Mouse (Mus musculus): ENCODE data around the gene Selenbp1.
"Not testable (repeated sequence)": the region's sequence is repeated elsewhere in the genome, so short reads cannot be mapped to it uniquely, and the experiment has no call there.

Gene Selenbp1

DNA sequence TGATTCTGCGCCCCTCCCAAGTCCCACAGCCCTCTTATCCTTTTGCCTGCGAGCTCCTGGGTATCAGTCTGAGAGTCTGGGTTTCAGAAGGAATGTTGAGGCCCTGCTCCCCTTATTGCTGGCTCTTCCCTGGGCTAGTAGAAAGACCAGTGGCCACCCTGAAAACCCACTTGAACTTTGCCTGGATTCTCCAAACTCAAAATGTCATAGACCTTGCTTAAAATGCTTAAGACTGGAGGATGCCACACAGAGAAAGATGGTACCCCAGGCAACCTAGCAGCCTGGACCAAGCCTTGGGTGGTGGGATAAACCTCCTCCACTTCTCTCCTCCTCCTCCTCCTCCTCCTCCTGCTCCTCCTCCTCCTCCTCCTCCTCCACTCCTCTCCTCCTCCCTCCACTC is 748 bp downstream of the Selenbp1 start:
- not testable (repeated sequence) for DNase-seq

DNA sequence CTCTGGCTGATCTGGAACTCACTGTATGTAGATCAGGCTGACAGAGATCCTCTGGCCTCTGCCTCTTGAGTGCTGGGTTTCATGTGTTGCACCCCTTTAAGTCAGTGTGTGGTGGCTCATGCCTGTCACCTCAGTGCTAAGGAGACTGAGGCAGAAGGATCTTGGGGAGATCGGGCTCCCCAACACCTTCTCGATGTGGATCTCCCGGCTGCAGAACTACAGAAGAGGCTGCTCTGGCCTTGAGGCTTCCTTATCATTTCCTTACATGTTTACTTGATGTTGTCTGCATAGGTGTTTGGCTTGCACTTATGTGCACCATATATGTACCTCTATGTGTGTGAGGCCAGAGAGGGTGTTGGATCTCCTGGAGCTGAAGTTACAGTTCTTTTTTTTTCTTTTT is 1.7 kb downstream of the Selenbp1 start:
- not testable (repeated sequence) for DNase-seq

DNA sequence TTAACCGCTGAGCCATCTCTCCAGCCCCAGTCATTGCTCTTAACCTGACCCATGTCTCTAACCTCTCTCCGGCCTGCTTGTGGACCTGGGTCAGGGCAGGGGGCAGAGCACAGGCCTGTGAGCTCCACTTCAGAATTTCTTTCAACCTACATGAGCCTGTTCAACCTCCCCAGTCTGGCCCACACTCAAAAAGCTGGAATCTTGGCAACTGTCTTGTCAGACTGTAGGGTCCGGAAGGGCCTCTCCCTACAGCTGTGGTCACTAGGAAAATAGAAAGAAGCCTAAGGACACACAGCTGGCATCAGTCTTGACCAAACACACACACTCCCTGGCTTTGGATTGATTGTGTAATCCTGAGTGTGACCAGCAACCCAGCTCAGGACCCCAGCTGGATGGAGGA is 2.5 kb downstream of the Selenbp1 start:
- peak; percentile 69 for DNase-seq

DNA sequence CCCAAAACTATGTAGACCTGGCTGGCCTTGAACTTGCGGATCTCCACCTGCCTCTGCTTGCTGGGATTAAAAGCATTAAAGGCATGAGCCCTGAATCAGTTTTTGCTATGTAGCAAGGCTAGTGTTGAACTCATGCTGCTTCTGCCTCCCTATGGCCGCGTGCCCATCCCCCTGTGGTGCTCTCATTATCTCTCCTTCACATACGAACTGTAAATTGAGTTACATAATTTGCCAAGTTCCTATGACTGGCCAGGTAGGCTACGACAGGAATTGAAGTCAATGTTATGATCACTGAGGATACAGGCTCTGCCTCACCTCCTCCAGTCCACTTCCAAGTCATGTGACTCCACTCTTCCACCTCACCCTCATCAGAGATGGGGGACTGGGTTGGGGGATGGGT is 3.3 kb downstream of the Selenbp1 start:
- DNase-seq, result not testable (repeated sequence)

DNA sequence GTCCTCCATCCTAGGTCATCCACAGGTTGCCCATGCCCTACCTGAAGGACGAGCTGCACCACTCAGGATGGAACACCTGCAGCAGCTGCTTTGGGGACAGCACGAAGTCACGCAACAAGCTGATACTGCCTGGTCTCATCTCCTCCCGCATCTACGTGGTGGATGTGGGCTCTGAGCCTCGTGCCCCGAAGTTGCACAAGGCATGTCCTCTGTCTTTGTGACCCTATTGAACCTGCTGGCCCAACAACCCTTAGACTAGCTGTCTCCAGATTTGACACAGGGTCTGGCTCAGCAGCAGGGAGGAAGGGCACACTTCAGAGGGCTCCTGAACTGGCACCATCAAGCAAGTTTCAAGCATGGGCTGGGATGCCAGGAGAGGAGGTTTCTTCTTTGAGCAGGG is 4.3 kb downstream of the Selenbp1 start:
- DNase-seq, result not testable (repeated sequence)

DNA sequence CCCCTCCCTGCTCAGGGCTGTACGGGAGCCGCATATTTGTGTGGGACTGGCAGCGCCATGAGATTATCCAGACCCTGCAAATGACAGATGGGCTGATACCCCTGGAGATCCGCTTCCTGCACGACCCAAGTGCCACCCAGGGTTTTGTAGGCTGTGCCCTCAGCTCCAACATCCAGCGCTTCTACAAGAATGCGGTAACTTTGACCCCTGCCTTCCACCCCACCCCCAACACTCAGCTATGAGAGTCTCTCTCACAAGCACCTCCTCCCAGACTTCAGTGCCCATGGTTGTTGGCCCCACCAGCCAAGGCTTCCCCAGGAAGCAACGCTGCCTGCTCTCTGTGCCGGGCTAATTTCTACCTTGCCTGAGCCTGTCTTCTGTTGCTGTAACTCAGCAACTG is 7.2 kb downstream of the Selenbp1 start:
- DNase-seq, result peak; percentile 47

DNA sequence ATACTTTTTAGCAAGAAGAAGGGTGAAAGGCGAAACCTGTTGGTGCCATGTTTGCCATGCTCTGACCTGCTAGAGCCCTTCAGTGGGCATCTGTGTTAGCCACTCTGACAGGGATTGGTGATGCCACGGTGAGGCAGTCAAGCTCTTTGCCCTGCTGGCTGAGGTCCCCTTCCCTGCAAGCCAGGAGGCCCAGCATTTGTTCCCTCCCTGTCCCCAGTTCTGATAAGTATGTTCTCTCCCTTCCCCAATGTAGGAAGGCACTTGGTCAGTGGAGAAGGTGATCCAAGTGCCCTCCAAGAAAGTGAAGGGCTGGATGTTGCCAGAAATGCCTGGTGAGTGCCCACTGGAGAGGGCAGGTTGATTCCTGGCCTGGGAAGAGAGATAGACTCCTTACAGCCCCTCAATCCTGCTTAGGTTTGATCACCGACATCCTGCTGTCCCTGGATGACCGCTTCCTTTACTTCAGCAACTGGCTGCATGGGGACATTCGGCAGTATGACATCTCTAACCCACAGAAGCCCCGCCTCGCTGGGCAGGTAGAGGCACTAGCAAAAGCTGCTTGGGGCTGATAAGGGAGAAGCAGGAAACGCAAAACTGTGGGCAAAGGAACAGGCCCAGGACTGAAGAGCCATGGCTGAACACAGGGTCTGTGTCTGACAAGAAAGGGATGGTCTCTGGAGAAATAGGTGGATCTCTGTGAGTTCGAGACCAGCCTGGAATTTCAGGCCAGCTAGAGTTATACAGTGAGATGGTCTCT is 9.5 kb downstream of the Selenbp1 start:
- not testable (repeated sequence) for DNase-seq

DNA sequence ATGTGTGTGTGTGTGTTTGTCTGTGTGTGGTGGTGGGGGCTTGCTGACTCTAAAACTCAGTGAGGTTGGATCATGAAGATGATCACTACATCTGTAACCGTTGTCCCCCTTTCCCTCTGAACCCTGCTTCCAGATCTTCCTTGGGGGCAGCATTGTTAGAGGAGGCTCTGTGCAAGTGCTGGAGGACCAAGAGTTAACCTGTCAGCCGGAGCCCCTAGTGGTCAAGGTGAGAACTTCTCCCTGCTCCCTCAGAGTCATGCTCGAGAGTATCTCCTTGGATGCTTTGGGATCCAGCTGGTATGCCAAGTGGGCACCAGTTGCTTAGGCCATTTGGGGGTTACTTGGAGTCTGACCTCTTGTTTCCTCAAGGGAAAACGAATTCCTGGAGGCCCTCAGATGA is 10.8 kb downstream of the Selenbp1 start:
- peak; percentile 39 for DNase-seq

DNA sequence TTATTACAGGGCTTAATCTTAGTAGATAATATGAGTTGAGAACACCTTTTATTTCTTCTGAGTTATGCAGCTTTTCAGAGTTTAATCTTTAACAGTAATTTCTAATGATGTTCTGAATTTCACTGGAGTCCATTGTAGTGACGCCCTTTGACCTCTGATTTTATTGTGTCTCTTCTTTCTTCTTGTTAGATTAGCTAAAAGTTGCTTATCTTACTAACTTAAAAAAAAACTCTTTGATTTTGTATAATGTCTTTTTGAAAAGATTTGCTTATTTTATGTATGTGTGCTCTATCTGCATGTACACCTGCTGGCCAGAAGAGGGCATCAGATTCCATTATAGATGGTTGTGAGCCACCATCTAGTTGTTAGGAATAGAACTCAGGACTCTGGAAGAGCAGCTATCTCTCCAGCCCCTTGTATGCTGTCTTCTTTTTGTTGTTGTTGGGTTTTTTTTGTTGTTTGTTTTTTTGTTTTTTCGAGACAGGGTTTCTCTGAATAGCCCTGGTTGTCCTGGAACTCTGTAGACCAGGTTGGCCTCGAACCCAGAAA is 15.3 kb downstream of the Selenbp1 start:
- DNase-seq, result no peak

DNA sequence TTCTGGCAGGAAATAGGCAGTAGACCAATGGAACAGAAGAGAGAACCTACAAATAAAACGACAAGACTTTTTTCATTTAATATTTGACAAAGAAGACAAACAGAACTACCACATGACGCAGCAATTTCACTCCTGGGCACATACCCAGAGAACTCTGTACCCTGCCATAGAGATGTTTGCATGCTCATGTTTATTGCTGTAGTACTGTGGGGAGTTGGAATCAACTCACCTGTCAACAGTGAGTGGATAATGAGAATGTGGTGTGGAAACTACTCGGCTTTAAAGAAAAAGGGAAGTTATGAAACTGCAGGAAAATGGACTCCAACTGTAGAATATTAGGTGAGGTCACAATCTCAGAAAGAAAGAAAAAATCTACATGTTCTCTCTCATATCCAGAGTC is 16.8 kb downstream of the Selenbp1 start:
- peak; percentile 55 for DNase-seq

DNA sequence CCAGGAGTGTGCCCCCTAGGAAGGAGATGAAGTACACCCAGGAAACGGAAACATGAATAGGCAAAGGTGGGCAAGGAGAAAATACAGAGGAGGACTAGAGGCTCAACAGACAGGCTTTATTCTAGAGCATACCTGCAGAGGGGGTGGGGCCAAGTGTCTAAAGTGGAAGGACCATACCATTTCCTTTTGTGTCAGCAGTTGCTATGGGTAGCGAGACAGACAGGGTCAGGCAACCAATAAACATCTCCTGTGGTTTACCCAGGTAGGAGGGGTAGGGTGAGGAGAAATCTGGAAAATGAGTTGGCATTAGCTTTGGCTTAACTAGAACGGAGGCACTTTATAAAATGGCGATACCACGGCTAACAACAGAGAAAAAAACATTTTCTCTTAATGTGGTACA is 19.9 kb downstream of the Selenbp1 start:
- peak; percentile 43 for DNase-seq

DNA sequence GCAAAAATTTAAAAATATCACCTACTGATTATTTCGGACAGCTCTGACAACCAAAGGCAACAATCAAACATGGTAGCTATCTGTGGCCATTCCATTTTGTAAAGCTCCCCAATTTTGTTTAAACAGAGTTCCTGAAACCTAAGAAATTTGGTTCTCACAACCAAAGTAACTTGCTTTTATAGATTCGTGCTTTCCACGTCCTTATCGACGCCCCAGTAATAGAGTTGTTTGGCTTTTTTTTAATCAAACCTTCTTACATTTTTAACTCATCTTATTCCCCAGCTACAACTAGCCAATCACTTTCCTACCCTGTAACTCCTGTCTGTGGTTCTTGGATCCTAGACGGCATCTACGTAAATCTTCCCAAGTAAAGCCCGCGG is 20.5 kb downstream of the Selenbp1 start:
- no peak for DNase-seq

DNA sequence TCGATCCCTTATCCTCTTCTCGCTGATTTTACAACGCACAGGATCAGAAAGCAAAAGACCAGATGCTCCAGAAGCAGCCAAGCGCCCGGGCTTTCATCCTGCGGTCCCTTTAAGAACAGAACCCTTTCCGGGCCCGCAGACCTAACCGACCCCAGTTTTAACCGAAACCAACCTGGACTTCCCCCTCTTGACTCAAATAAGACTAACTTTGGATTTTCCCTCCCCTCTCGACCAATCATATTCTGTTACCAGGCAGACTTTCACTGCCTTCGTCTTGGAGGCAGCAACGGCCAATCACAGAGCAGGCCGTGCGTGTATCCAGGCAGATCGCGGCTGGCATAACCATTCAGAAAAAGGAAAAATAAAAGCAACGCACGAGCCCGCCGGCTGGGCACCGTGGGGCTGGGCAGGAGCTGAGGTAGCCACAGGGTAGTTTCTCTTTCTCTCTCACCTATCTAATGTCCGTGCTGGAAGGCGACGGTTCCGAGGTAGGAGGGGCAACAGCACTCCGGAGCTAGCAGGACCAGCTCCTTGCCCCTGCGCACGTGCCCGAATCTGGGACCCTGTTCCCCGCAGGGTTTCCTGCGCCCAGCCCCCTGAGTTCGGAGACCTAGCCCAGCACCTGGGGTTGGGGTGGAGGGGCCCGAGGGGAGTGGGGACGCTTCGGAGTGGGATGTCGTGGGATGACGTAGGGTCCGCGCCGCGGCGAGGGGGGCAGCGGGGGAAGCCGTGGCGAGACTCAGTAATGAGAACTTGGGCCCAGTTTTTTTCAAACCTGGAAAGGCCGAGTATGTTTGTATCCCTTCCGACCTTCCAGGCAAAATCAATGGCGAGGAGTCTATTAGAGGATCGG is 21.1 kb downstream of the Selenbp1 start, which contains the start of gene Rfx5:
TSS of gene Rfx5 (plus strand) at position 312 of the 853 bp plus-strand sequence.
- DNase-seq, result peak; percentile 90

DNA sequence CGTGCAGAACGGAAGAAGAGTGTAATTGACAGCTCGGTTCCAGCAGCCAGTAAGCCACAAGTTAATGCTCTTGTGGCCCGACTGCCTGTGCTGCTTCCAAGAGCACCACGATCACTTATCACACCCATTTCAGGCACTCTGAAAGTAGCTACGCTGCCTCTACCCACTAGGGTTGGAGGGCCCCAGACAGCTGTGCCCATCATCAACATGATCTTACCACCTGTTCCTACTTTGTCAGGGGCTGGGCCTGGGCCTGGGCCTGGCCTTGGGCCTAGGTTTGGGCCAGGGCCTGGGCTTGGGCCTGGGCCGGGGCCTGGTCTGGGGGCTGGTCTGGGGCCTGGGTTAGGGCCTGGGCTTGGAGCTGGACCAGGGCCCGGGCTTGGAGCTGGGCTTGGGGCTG is 25.4 kb downstream of the Selenbp1 start:
- no peak for DNase-seq

DNA sequence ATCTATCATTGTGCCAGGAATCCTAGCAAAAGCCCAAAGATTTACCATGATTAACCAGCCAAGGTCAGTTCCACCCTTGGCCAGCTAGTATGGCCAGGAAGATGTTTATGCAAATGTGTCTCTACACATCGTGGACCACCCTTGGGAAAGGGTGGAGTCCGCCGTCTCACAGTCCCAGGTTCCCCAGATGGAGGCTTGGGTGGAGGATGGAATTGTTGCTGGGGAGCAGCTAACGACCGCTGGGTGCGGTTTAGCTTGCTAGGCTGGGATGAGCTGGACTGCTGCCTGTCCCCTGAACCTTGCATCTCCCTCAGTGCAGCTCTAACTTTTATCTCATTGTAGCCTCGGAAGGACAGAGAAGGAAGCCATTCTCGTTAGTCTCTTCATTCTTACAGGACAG is 27.0 kb downstream of the Selenbp1 start:
- DNase-seq, result no peak

DNA sequence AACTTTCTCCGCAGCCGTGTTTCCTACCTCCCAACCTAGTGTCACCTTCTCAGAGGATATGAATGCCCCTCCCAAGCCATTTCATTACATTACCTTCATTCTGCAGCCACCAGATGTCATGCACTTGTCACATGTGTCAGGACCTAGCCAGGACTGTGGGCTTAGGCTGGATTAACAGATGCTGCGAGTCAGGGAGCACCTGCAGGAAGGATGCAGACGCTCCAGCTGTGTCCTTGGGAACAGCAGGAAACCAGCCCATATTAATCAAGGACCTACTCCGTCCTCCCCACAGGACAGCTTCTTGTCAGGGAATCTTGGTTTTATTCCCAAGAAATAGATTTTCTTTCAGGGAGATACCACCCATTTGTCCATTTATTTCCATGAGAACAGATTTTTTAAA is 27.5 kb downstream of the Selenbp1 start:
- no peak for DNase-seq

DNA sequence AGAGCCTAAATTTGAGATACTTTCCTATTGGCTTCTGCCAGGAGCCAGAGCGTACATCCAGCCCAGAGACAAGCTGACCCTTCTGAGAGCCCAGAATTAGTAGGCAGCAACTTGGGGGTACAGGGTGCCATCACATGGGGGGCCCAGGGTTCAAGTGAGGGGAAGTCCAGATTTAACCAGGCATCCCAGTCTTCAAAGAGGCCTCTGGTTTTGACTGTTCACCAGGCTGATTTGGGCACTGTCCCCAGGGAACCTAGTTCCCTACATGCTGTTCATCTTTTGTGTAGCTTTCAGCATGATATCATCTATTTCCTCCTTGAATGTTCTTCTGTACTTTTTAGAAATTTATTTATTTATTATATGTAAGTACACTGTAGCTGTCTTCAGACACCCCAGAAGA is 32.1 kb downstream of the Selenbp1 start:
- DNase-seq, result no peak

DNA sequence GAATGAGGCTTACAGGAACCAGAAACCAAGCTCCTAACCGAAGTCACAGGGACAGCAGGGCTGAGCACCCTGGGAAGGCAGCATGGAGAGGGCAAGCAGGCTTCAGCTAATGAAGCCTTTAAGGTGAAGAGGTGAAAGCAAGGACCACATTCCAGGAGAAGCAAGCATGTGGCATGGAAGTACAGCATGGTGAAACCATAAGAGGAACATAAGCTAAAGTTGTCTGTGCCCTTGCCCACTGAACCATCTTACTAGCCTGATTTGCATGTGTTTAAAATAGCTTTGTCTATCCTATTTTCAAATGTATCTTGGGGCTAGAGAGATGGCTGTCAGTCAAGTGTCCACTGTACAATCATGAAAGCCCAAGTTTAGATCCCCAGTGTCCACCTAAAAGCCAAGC is 33.0 kb downstream of the Selenbp1 start:
- no peak for DNase-seq

DNA sequence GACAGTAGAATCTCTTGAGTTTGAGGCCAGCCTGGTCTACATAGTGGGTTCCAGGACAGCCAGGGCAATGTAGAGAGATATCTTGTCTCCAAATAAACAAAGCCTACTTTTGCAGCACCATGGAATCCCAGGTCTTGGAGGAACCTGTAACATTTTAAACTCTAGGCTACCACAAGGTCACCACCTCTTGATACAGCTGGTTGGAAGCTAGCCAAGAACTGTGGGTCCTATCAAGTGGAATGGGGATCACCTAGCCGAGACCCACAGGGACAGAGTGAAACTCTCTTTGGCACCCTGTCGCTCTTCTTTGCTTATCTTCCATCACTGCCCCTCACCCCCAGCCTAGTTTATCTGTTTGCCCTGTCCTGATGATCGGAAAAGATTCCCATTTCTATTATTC is 39.7 kb downstream of the Selenbp1 start:
- no peak for DNase-seq

DNA sequence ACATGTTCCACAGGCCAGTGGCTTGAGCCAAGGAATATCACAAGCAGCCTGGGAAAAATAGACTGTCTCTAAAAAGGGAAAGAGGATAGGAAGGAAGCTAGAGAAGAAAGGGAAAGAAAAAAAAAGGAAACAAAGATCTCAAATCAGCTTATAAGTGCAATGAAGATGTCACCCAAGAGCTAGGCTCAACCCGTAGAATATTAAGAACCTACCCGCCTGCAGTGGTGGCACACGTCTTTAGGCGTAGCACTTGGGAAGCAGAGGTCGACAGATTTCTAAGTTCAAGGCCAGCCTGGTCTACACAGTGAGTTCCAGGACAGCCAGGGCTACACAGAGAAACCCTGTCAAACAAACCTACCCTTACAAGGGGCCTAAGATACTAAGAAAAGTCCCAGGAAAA is 40.8 kb downstream of the Selenbp1 start:
- no peak for DNase-seq

DNA sequence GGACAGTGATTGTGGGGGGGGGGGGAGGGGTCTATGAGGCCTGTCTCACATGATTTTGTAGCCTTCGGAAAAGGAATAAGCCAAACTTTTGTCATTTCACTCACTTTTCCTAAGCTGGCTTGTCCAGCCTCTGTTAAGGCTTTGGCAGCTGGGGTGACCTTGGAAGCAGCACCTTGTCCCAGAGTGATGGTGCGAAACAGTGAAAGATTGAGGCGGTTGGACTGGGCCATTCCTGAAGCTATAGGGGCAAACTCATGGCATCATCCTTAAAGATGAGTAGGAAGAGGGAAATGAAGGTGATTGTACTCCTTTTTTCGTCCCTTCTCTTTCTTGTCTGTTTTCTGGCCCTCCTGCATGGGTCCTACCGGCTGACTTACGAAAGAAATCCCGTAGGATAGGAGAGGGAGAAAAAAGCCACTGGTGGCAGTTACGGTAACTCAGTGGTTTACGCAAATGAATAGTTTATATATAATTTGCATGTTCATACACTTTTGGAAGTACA is 41.2 kb downstream of the Selenbp1 start:
- DNase-seq, result no peak

DNA sequence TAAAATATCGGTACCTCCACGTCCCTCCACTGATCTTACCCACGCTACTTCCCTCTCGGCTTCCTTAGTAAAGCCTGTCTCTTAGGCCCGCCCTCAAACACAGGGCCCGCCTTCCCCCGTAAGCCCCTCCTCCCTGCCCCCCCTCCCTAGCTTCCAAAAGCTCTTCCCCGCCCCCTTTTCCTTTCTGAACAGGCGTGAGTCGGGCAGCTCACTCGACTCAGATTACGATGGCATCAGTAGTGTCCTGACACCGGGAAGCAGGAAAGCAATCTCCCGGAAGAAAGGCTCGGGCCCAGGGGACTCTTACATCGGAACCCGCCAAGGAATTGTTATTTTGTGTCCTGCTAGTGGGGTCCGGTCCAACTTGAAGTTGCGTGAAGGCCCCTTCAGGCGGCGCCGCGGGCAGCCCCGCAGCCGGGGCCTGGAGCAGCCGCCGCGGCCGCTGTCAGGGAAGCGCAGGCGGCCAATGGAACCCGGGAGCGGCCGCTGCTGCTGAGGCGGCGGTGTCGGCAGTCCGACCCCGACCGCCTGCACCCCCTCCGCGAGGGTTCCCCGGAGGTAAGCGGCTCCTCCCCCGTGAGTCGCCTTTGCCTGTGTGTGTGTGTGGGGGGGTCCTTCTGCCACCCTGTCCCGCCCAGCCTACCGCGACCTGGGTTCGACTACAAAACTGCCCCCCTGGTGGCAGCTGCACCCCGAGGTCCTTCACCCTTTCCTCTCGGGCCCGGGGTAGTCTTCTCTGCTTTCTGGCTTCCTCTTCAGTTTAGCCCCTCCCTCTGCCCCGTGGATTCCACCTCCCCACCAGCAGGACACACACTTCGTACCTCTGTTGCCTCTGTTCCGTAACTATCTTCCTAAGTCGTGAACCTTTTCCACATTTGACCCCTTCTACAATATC is 41.9 kb downstream of the Selenbp1 start, which contains the start of gene Pi4kb:
TSS of gene Pi4kb (plus strand) at position 204 of the 895 bp plus-strand sequence.
- peak; percentile 92 for DNase-seq

DNA sequence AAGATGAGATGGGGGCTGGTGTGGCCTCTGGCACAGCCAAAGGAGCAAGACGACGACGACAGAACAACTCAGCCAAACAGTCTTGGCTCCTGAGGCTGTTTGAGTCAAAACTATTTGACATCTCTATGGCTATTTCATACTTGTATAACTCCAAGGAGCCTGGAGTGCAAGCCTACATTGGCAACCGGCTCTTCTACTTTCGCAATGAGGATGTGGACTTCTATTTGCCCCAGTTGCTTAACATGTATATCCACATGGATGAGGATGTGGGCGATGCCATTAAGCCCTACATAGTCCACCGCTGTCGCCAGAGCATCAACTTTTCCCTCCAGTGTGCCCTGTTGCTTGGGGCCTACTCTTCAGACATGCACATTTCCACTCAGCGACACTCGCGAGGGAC is 51.5 kb downstream of the Selenbp1 start:
- no peak for DNase-seq

Measured in kidney, adult 18-20 months (tissue).